Mouse (Mus musculus) olfactory bulb, adult 2 months (tissue): ENCODE measurements around the gene Tmem217. TPM values are rescaled to one million over a fixed set of nuclear protein-coding genes. Genes with fewer than 3 reads are reported as not detected.
"Not testable (repeated sequence)": the region's sequence is repeated elsewhere in the genome, so short reads cannot be mapped to it uniquely, and the experiment has no call there.

Source experiments
- H3K27ac ChIP-seq: fragments of 200-500 bp; 2 replicates; pipeline ENCODE4 v1.5.1; 2012; ENCODE audit warnings: low read depth, low read length; ENCODE audit not compliant: insufficient read depth
- H3K4me1 ChIP-seq: fragments of 200-500 bp; 2 replicates; pipeline ENCODE4 v1.6.1; 2012; ENCODE audit warnings: low read length; ENCODE audit not compliant: control insufficient read depth, insufficient read depth
- H3K4me3 ChIP-seq: fragments of 200-500 bp; 2 replicates; pipeline ENCODE4 v1.5.1; 2012; ENCODE audit warnings: mild to moderate bottlenecking, low read depth, low read length, moderate library complexity; ENCODE audit not compliant: insufficient read depth
- CTCF ChIP-seq: fragments of 200-500 bp; IDR thresholded peaks from 2 replicates; pipeline ENCODE4 v1.5.1; 2012; ENCODE audit warnings: low read depth, mild to moderate bottlenecking, low read length, moderate library complexity; ENCODE audit not compliant: insufficient read depth
- POLR2A ChIP-seq: fragments of 200-500 bp; IDR thresholded peaks from 2 replicates; pipeline ENCODE4 v1.6.1; 2012; ENCODE audit warnings: mild to moderate bottlenecking, low read depth, low read length, moderate library complexity; ENCODE audit not compliant: insufficient read depth
- WGBS: fragments of 180-500 bp; shearing (Covaris S2); methylation state at CpG from one replicate; pipeline ENCODE4 v1.1.7; 2018; 5-methylcytosine and 5-hydroxymethylcytosine counted together
- polyA plus RNA-seq: library from polyadenylated mRNA; stranded (reverse); fragments of >200 nt; gene quantifications from 2 replicates; pipeline ENCODE4 v1.2.4, GENCODE M21; 2012; ENCODE audit warnings: low replicate concordance; ENCODE audit not compliant: missing spikeins, insufficient read depth, insufficient read length

The Tmem217 gene
- polyA plus RNA-seq, 1 experiment, result not detected

DNA sequence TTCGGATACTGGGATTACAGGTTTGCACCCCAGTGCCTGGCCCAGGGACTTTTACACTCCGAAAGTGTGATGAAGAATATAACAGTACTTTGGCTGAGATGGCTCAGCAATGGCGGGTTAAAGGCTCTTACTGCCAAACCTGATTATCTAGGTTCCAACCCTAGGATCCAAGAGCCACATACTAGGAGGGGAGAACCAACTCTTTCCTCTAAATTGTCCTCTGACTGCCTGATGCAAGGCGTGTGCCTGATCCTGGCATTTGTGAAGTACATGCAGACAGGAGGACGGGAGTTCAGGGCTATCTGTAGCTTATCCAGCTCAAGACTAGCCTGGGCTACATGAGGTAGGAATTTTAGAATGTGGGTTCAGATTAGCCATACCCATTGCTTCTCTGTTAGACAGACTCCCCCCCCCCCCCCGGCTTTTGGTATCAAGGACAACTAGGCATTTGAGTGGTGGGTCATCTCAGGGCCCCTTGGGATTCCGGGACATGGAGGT, 51.9 kb downstream of the Tmem217 start:
- no peak overlapping the region for H3K27ac ChIP-seq
- 88% methylated on average over 7 of the region's 7 CpGs for WGBS
- H3K4me3 ChIP-seq, result no peak overlapping the region
- TF ChIP-seq CTCF, result no peak
- TF ChIP-seq POLR2A, result no peak
- H3K4me1 ChIP-seq, result no peaks in the 10 kb centered on the region; the same call in 1 of the 2 replicates

DNA sequence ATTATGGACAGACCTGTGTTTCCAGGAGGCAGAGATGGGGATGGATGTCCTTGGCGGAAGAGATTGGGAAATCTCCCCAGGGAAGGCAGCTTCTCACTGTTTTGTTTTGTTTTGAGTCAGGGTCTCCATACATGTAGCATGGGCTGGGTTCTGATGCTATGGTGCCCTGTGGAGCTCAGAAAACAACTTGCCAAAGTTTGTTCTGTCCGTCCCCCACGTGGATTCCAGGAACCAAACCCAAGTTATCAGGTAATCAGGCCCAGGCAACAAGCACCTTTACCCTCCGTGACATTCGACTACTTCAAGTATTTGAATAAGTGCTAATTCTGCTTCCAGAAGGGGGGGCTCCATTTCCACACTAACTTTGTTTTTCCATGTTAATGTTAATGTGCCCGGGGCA, 52.7 kb downstream of the Tmem217 start:
- 91% methylated on average over 6 of the region's 6 CpGs for WGBS
- TF ChIP-seq POLR2A, result no peak
- TF ChIP-seq CTCF, result no peak
- no peak overlapping the region for H3K27ac ChIP-seq
- no peaks in the 10 kb centered on the region; the same call in 1 of the 2 replicates for H3K4me1 ChIP-seq
- no peak overlapping the region for H3K4me3 ChIP-seq

DNA sequence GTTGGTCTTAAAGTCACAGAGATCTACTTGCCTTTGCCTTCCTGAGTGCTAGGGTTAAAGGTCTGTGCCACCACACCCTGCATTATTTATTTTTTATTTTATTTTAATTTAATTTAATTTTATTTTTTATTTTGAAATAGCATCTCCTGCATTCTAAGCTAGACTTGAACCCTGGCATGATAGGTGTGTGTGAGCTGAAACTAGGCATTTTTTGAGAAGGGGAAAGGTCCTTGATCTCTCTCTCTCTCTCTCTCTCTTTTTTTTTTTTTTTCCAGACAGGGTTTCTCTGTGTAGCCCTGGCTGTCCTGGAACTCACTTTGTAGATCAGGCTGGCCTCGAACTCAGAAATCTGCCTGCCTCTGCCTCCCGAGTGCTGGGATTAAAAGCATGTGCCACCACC, 53.2 kb downstream of the Tmem217 start:
- H3K4me3 ChIP-seq, H3K4me1 ChIP-seq, H3K27ac ChIP-seq: not testable (repeated sequence)
- WGBS, result 97% methylated on average over 2 of the region's 2 CpGs

DNA sequence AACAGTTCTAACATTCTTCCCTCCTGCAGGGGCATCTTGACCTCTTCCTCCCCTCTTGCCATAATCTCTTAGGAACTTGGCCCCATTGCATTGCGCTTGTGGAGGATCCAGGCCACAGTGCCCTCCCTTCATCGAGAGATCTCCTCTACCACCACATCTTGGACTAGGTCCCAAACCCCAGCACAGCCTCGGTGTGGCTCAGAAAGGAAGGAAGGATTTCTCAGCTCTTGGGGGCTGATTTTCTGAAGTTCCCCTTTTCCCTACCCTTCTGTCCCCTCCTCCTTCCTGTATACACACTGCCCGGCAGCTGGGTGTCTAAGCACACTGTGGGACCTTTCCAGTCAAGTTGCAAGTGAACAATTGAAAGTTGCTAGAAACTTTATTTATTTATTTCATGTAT, 54.2 kb downstream of the Tmem217 start:
- 60% methylated on average over 4 of the region's 4 CpGs for WGBS

DNA sequence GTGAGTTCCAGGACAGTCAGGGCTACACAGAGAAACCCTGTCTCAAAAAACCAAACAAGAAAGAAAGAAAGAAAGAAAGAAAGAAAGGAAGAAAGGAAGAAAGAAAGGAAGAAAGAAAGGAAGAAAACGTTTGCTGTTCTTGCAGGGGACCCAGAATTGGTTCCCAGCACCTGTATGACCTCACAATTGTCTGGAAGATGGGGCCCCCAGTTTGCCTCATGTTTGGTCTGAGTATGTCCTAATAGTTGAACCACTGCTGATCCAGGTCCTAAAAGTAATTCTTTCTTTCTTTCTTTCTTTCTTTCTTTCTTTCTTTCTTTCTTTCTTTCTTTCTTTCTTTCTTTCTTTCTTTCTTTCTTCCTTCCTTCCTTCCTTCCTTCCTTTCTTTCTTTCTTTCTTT, 54.7 kb downstream of the Tmem217 start:
- not testable (repeated sequence) for H3K4me1 ChIP-seq, H3K4me3 ChIP-seq, H3K27ac ChIP-seq
- 88% methylated on average over 1 of the region's 1 CpGs for WGBS

More for the DNA sequence above, 54.2 kb downstream of the Tmem217 start:
- no peaks in the 10 kb centered on the region for H3K4me1 ChIP-seq
- TF ChIP-seq POLR2A (no peak), CTCF (no peak)
- H3K27ac ChIP-seq, result no peak overlapping the region
- no peak overlapping the region for H3K4me3 ChIP-seq

DNA sequence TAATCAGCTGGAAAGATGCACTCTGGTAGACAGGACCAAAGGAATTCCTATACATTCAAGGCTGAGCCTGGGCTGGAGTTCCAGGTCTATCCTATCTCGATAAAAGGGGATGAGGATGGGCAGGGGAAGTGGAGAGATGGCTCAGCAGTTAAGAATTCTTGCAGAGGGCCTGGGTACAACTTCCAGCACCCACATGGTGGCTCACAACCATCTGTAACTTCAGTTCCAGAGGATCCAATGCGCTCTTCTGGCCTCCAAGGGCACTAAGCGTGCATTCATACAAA, 55.2 kb downstream of the Tmem217 start:
- TF ChIP-seq CTCF (no peak), POLR2A (no peak)
- H3K4me1 ChIP-seq, result peaks cover under 1% of the 10 kb centered on the region; the same call in 1 of the 2 replicates
- no peak overlapping the region for H3K27ac ChIP-seq
- no peak overlapping the region for H3K4me3 ChIP-seq
- WGBS, result 96% methylated on average over 3 of the region's 3 CpGs

DNA sequence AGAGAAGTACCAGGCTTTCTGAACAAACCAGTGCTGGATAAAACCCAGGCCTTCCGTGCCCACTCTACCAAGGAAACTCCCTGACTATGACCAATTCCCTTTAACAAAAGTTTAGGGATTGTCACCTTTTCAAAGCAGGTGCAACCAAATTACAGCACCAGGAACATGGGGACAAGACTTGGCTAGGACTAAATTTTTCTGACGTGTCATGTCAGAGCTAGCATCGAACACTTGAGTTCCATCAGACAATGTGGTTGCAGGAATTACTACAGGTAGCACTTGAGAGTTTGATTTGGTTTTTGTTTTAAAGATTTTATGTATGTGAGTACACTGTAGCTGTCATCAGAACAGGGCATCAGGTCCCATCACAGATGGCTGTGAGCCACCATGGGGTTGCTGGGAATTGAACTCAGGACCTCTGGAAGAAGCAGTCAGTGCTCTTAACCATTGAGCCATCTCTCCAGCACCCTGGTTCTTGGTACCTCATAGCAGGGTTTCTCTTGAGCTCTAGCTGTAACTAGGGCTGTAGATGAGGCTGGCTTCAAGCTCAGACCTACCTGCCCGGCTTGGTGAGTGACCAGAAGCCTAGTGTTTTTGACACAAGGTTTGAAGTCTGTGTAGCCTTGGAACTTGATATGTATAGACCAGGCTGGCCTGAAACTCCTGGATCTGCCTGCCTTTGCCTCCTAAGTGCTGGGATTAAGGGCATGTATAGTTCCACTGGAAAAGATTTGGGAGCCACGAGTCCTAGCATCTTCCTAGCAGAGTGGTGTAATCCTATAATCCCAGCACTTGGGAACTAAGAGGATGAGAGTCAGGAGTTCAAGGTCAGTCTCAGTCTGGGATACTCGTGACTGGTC, 55.7 kb downstream of the Tmem217 start:
- Histone ChIP-seq H3K4me1 (peaks cover 6% of the 10 kb centered on the region), H3K4me3 (no peak overlapping the region), H3K27ac (no peak overlapping the region)
- no peak for TF ChIP-seq POLR2A
- no peak for TF ChIP-seq CTCF
- 84% methylated on average over 6 of the region's 6 CpGs for WGBS

DNA sequence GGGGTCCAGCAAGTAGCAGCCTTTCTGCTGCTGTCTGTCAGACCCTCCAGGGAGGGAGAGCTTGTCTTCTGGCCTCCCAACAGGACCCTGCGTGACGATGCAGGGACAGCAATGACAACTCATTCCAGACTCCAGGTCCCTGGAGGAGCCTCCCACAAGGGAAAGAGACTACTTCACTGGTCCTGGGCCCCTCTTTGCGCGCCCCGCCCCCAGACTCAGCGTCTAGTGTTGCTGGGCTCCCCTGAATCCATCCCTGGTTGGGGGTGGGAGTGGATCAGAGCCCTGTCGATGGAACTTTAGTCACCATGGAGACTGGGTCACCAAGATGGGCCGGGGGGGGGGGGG, 57.5 kb downstream of the Tmem217 start:
- TF ChIP-seq POLR2A, result no peak
- TF ChIP-seq CTCF, result no peak
- WGBS, result 72% methylated on average over 7 of the region's 8 CpGs
- H3K4me3 ChIP-seq, result no peak overlapping the region
- peaks cover 14% of the 10 kb centered on the region for H3K4me1 ChIP-seq
- H3K27ac ChIP-seq, result no peak overlapping the region

DNA sequence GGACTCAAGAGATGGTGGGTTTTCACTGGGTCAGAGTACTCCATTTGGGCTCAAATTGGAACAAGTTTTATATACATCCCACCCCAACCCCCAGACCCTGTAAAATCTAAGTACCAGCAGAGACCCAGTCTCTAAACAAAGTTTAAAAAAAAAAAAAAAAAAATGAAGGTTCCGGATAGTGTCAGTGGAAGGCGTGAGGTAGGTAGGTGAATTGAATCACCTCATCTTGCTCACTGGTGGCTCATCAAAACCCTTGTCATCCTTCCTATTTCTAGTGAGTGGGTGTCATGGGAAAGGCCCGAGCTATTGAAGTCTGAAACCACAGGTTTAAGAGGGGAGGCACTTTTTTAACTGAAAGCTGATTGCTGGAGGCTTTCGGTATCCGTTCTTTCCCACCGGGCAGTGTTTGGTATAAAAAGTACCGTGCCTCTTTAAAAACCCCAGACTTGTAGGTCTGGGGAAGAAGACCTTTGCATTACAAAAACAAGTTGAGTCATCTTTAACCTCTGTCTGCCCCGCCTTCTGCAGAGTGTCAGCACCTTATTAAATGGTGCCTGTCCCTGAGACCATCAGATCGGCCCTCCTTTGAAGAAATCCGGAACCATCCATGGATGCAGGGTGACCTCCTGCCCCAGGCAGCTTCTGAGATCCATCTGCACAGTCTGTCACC, 58.0 kb downstream of the Tmem217 start:
- no peak overlapping the region for H3K4me3 ChIP-seq
- peaks cover 18% of the 10 kb centered on the region for H3K4me1 ChIP-seq
- no peak overlapping the region for H3K27ac ChIP-seq
- TF ChIP-seq CTCF, result no peak
- TF ChIP-seq POLR2A, result no peak
- 86% methylated on average over 10 of the region's 10 CpGs for whole genome bisulfite sequencing
